Mouse (Mus musculus) neutrophil, adult 65 days (primary cell): ENCODE data around the gene C130060K24Rik. TPM values are rescaled to one million over a fixed set of nuclear protein-coding genes. Genes with fewer than 3 reads are reported as not detected.

Experiments
- total RNA-seq: library from RNA; stranded (reverse); gene quantifications from 2 replicates; pipeline ENCODE4 v1.2.4, GENCODE M21; 2023

C130060K24Rik gene
- not detected in 2 replicates for total RNA-seq

GRCm38 (mm10) chr6:65380918-65381772 is at the start of gene C130060K24Rik:
Gene C130060K24Rik, plus strand, starts transcription at chr6:65381105.

Other genes starting within 250 kb of the C130060K24Rik start
- 7.5 and 11.6 TPM in 2 replicates for gene Hpgds, start 236.2 kb upstream of the C130060K24Rik start, total RNA-seq
- gene Tnip3, start 144.2 kb downstream of the C130060K24Rik start, total RNA-seq: 1.3 and 3.5 TPM in 2 replicates